Mouse (Mus musculus) CH12.LX (cell line): ENCODE results near the gene Mmd. TPM values are rescaled to one million over a fixed set of nuclear protein-coding genes. Genes with fewer than 3 reads are reported as not detected.

Experiments used
- DNase-seq: peaks from one replicate; pipeline ENCODE4 v3.0.0-alpha.2; 2013; ENCODE audit errors: extremely low read depth
- H3K27ac ChIP-seq: 2 replicates; pipeline ENCODE4 v1.5.1; 2012; ENCODE audit warnings: low read depth, mild to moderate bottlenecking, control low read depth, moderate library complexity; ENCODE audit not compliant: insufficient read depth
- H3K27me3 ChIP-seq: replicated peaks from 2 replicates; pipeline ENCODE3; 2012; ENCODE audit warnings: inconsistent platforms
- H3K36me3 ChIP-seq, 2 experiments: replicated peaks in 1 of 2; 2 replicates each; pipeline versions ENCODE3 to v1.6.1; 2012; ENCODE audit warnings: inconsistent platforms in 1 of 2, low read length in 1 of 2, mild to moderate bottlenecking in 1 of 2, mixed read lengths in 1 of 2, moderate library complexity in 1 of 2; ENCODE audit not compliant: control insufficient read depth in 1 of 2, insufficient read depth in 1 of 2
- H3K4me1 ChIP-seq, 2 experiments: 2 replicates each; pipeline ENCODE4 v1.6.1; 2012; ENCODE audit warnings: inconsistent platforms in 1 of 2, moderate library complexity in 1 of 2; ENCODE audit not compliant: insufficient read depth in 2 of 2, control insufficient read depth in 1 of 2
- H3K4me2 ChIP-seq: 2 replicates; pipeline ENCODE4 v1.6.1; 2012; ENCODE audit warnings: low read depth, mild to moderate bottlenecking, control low read depth; ENCODE audit not compliant: poor library complexity, insufficient read depth, severe bottlenecking
- H3K4me3 ChIP-seq, 3 experiments: fragments of 150-350 bp in 1 of 3; sonication (generic) in 1 of 3; replicated peaks in 1 of 3; 2 replicates each; pipeline versions ENCODE3 to v1.5.1; 2011 to 2012; ENCODE audit warnings: low read depth in 2 of 3, low read length in 2 of 3, mild to moderate bottlenecking in 2 of 3, moderate library complexity in 2 of 3, control low read depth in 1 of 3, improper control_type of control experiment in 1 of 3, inconsistent platforms in 1 of 3, mixed read lengths in 1 of 3; ENCODE audit not compliant: poor library complexity in 1 of 3
- H3K79me2 ChIP-seq: replicated peaks from 2 replicates; pipeline ENCODE4 v1.6.1; 2012; ENCODE audit warnings: mild to moderate bottlenecking, moderate library complexity; ENCODE audit not compliant: control insufficient read depth, poor library complexity, insufficient read depth, severe bottlenecking; ENCODE audit errors: extremely low read depth
- H3K9ac ChIP-seq: 2 replicates; pipeline ENCODE4 v1.6.1; 2012; ENCODE audit warnings: low read depth, mild to moderate bottlenecking, control low read depth, moderate library complexity; ENCODE audit not compliant: insufficient read depth
- H3K9me3 ChIP-seq: replicated peaks from 2 replicates; pipeline ENCODE3; 2012; ENCODE audit warnings: low read length, inconsistent platforms, mixed read lengths
- BHLHE40 ChIP-seq: IDR thresholded peaks from 2 replicates; pipeline ENCODE4 v1.6.1; 2011; ENCODE audit warnings: mild to moderate bottlenecking, low read depth, low read length, improper control_type of control experiment
- CHD1 ChIP-seq: IDR thresholded peaks from 2 replicates; pipeline ENCODE4 v1.6.1; 2012; ENCODE audit warnings: low read depth, low read length, improper control_type of control experiment, inconsistent platforms
- E2F4 ChIP-seq: IDR thresholded peaks from 2 replicates; pipeline ENCODE4 v1.6.1; 2011; ENCODE audit warnings: low read depth, low read length, improper control_type of control experiment; ENCODE audit not compliant: insufficient replicate concordance
- ELF1 ChIP-seq: IDR thresholded peaks from 2 replicates; pipeline ENCODE4 v1.6.1; 2014; ENCODE audit warnings: low read depth, mild to moderate bottlenecking, inconsistent platforms, low read length, improper control_type of control experiment
- EP300 ChIP-seq: IDR thresholded peaks from 2 replicates; pipeline ENCODE4 v1.6.1; 2011; ENCODE audit warnings: low read length, improper control_type of control experiment
- ETS1 ChIP-seq: conservative IDR thresholded peaks from 2 replicates; pipeline ENCODE4 v1.6.1; 2012; ENCODE audit warnings: low read depth, mild to moderate bottlenecking, inconsistent platforms, low read length, improper control_type of control experiment, moderate library complexity
- IRF4 ChIP-seq: IDR thresholded peaks from 2 replicates; pipeline ENCODE4 v1.6.1; 2014; ENCODE audit warnings: low read depth, mild to moderate bottlenecking, inconsistent platforms, low read length, improper control_type of control experiment
- JUND ChIP-seq: conservative IDR thresholded peaks from 2 replicates; pipeline ENCODE4 v1.6.1; 2011; ENCODE audit warnings: low read depth, low read length, improper control_type of control experiment
- KAT2A ChIP-seq: IDR thresholded peaks from 2 replicates; pipeline ENCODE4 v1.6.1; 2012; ENCODE audit warnings: low read length, improper control_type of control experiment, inconsistent platforms; ENCODE audit not compliant: insufficient replicate concordance
- MAFK ChIP-seq: IDR thresholded peaks from 2 replicates; pipeline ENCODE4 v1.6.1; 2011; ENCODE audit warnings: low read length, improper control_type of control experiment; ENCODE audit not compliant: insufficient replicate concordance
- MAX ChIP-seq: IDR thresholded peaks from 2 replicates; pipeline ENCODE4 v1.6.1; 2011; ENCODE audit warnings: low read length, improper control_type of control experiment
- MAZ ChIP-seq: IDR thresholded peaks from 2 replicates; pipeline ENCODE4 v1.6.1; 2012; ENCODE audit warnings: low read depth, mild to moderate bottlenecking, inconsistent platforms, low read length, improper control_type of control experiment, moderate library complexity
- MEF2A ChIP-seq: IDR thresholded peaks from 2 replicates; pipeline ENCODE4 v1.6.1; 2014; ENCODE audit warnings: low read depth, mild to moderate bottlenecking, inconsistent platforms, low read length, improper control_type of control experiment, borderline replicate concordance
- MXI1 ChIP-seq: IDR thresholded peaks from 2 replicates; pipeline ENCODE4 v1.6.1; 2011; ENCODE audit warnings: mild to moderate bottlenecking, low read depth, low read length, improper control_type of control experiment
- MYC ChIP-seq: IDR thresholded peaks from 2 replicates; pipeline ENCODE4 v1.6.1; 2011; ENCODE audit warnings: low read depth, mild to moderate bottlenecking, improper control_type of control experiment, low read length
- NRF1 ChIP-seq: IDR thresholded peaks from 2 replicates; pipeline ENCODE4 v1.6.1; 2014; ENCODE audit warnings: low read depth, mild to moderate bottlenecking, inconsistent platforms, low read length, improper control_type of control experiment, moderate library complexity
- PAX5 ChIP-seq: IDR thresholded peaks from 2 replicates; pipeline ENCODE4 v1.6.1; 2012; ENCODE audit warnings: low read length, inconsistent platforms, mixed read lengths
- RAD21 ChIP-seq: IDR thresholded peaks from 2 replicates; pipeline ENCODE4 v1.6.1; 2011; ENCODE audit warnings: low read depth, mild to moderate bottlenecking, low read length, improper control_type of control experiment, moderate library complexity
- RCOR1 ChIP-seq: conservative IDR thresholded peaks from 2 replicates; pipeline ENCODE4 v1.6.1; 2012; ENCODE audit warnings: low read depth, mild to moderate bottlenecking, inconsistent platforms, low read length, improper control_type of control experiment
- SIN3A ChIP-seq: IDR thresholded peaks from 2 replicates; pipeline ENCODE4 v1.6.1; 2012; ENCODE audit warnings: low read length, improper control_type of control experiment, inconsistent platforms
- TBP ChIP-seq: conservative IDR thresholded peaks from 2 replicates; pipeline ENCODE4 v1.6.1; 2011; ENCODE audit warnings: low read depth, low read length, improper control_type of control experiment
- TCF12 ChIP-seq: IDR thresholded peaks from 2 replicates; pipeline ENCODE4 v1.6.1; 2014; ENCODE audit warnings: low read depth, mild to moderate bottlenecking, inconsistent platforms, low read length, improper control_type of control experiment
- UBTF ChIP-seq: IDR thresholded peaks from 2 replicates; pipeline ENCODE4 v1.6.1; 2012; ENCODE audit warnings: low read depth, mild to moderate bottlenecking, inconsistent platforms, low read length, improper control_type of control experiment, moderate library complexity
- USF1 ChIP-seq: IDR thresholded peaks from 2 replicates; pipeline ENCODE4 v1.6.1; 2014; ENCODE audit warnings: low read depth, mild to moderate bottlenecking, inconsistent platforms, low read length, improper control_type of control experiment
- ZC3H11A ChIP-seq: IDR thresholded peaks from 2 replicates; pipeline ENCODE4 v1.6.1; 2012; ENCODE audit warnings: low read depth, mild to moderate bottlenecking, inconsistent platforms, low read length, improper control_type of control experiment
- ZKSCAN1 ChIP-seq: IDR thresholded peaks from 2 replicates; pipeline ENCODE4 v1.6.1; 2012; ENCODE audit warnings: low read depth, inconsistent platforms, low read length, improper control_type of control experiment, borderline replicate concordance
- ZMIZ1 ChIP-seq: IDR thresholded peaks from 2 replicates; pipeline ENCODE4 v1.6.1; 2012; ENCODE audit warnings: low read depth, mild to moderate bottlenecking, inconsistent platforms, low read length, improper control_type of control experiment
- ZNF384 ChIP-seq: IDR thresholded peaks from 2 replicates; pipeline ENCODE4 v1.6.1; 2012; ENCODE audit warnings: low read depth, low read length, improper control_type of control experiment, inconsistent platforms
- dilution Hi-C: fragments of 300-500 bp; cut with MboI; formaldehyde crosslinking; loops from 2 replicates; pipeline ENCODE4 v1.14.3; 2020; ENCODE audit warnings: low sequenced_read_pairs; ENCODE audit not compliant: extremely low pct_unique_long_range_greater_than_20kb, extremely low pct_ligation_motif_present
- in situ Hi-C: fragments of 300-500 bp; cut with MboI; formaldehyde crosslinking; loops from 3 replicates; pipeline ENCODE4 v1.14.3; 2019; ENCODE audit warnings: low sequenced_read_pairs, low pct_ligation_motif_present, low pct_unique_long_range_greater_than_20kb, mixed read lengths
- polyA plus RNA-seq: library from polyadenylated mRNA; unstranded; fragments of >175 nt; gene quantifications from 2 replicates; pipeline ENCODE4 v1.2.1, GENCODE M21; 2012; ENCODE audit warnings: low read depth; ENCODE audit not compliant: insufficient read length
- total RNA-seq, 2 experiments: library from RNA; depleted of rRNA; stranded (reverse); fragments of 300-350 nt in 1 of 2; fragments of >200 nt in 1 of 2; gene quantifications; 2 replicates each; pipeline ENCODE4 v1.2.3; 2012 to 2014

Mmd gene
- total and polyA plus RNA-seq, 3 experiments, result 10.3 to 60.4 (median 39.8) TPM

- Histone ChIP-seq H3K9me3 (no peaks in the 10 kb centered on the region), H3K79me2 (no peaks in the 10 kb centered on the region), H3K27me3 (no peaks in the 10 kb centered on the region), H3K27ac (no peak overlapping the region), H3K4me3 (no peak overlapping the region), H3K4me2 (no peak overlapping the region), H3K4me1 (peaks cover 0 to 7% of the 10 kb centered on the region in 2 experiments; a peak in 2 of 4 replicates), H3K36me3 (peaks cover 0 to 7% of the 10 kb centered on the region in 2 experiments), H3K9ac (no peak overlapping the region)
- TF ChIP-seq ZC3H11A, result no peak
- TF ChIP-seq UBTF, result no peak
- no peak for TF ChIP-seq SIN3A
- TF ChIP-seq MAFK, result no peak
- no peak for TF ChIP-seq IRF4
- TF ChIP-seq JUND, result no peak
- TF ChIP-seq MAZ, result no peak
- no peak for TF ChIP-seq KAT2A
- TF ChIP-seq BHLHE40, result no peak
- no peak for TF ChIP-seq ZKSCAN1
- TF ChIP-seq MXI1, result no peak
- no peak for TF ChIP-seq MAX
- TF ChIP-seq RAD21, result no peak
- no peak for TF ChIP-seq ETS1
- no peak for TF ChIP-seq NRF1
- no peak for TF ChIP-seq RCOR1
- TF ChIP-seq MEF2A, result no peak
- DNase-seq, result no peak
- in situ Hi-C loops (no loop called here), dilution Hi-C loops (no loop called here)
Measured at GRCm38 (mm10) chr11:90283159-90283558, 33.9 kb downstream of the Mmd start.

GRCm38 (mm10) chr11:90283601-90284000 lies 34.3 kb downstream of the Mmd start:
- DNase-seq, result no peak
- no peak for TF ChIP-seq ELF1
- TF ChIP-seq NRF1, result no peak
- no peak for TF ChIP-seq USF1
- TF ChIP-seq E2F4, result no peak
- TF ChIP-seq JUND, result no peak
- TF ChIP-seq ZNF384, result no peak
- TF ChIP-seq IRF4, result no peak
- TF ChIP-seq MYC, result no peak
- no peak for TF ChIP-seq ETS1
- TF ChIP-seq BHLHE40, result no peak
- no peak for TF ChIP-seq KAT2A
- TF ChIP-seq ZMIZ1, result no peak
- TF ChIP-seq TBP, result no peak
- no peak for TF ChIP-seq CHD1
- no peak for TF ChIP-seq EP300
- TF ChIP-seq TCF12, result no peak
- TF ChIP-seq MAX, result no peak
- no peak for TF ChIP-seq PAX5
- H3K36me3 ChIP-seq, result peaks cover 0 to 5% of the 10 kb centered on the region in 2 experiments
- H3K27ac ChIP-seq, result no peak overlapping the region
- no peak overlapping the region for H3K4me3 ChIP-seq
- H3K79me2 ChIP-seq, result no peaks in the 10 kb centered on the region
- no peak overlapping the region for H3K4me2 ChIP-seq
- no peaks in the 10 kb centered on the region for H3K27me3 ChIP-seq
- H3K9me3 ChIP-seq, result no peaks in the 10 kb centered on the region
- peaks cover 0 to 7% of the 10 kb centered on the region in 2 experiments; a peak in 2 of 4 replicates for H3K4me1 ChIP-seq
- H3K9ac ChIP-seq, result no peak overlapping the region
- in situ Hi-C loops, result no loop called here
- dilution Hi-C loops, result no loop called here
